Mouse (Mus musculus) lung, postnatal 36 days (tissue): Measurements from ENCODE around the gene Pop5.
A peak's percentile ranks its signal among the peaks of the same experiment; 100 is the strongest.

Experiments
- DNase-seq: peaks from one replicate; pipeline ENCODE4 v3.0.0; 2022; ENCODE audit warnings: mixed read lengths

Pop5 gene

GRCm38 (mm10) chr5:115215273-115216185, 20.1 kb upstream of the Pop5 start:
- DNase-seq = no peak

- DNase-seq = no peak
These were observed 17.6 kb upstream of the Pop5 start for GRCm38 (mm10) chr5:115217998-115218397.

- no peak for DNase-seq
These were observed 14.6 kb upstream of the Pop5 start for GRCm38 (mm10) chr5:115220931-115221640.

GRCm38 (mm10) chr5:115222485-115222884, 13.2 kb upstream of the Pop5 start:
- DNase-seq = no peak

DNA sequence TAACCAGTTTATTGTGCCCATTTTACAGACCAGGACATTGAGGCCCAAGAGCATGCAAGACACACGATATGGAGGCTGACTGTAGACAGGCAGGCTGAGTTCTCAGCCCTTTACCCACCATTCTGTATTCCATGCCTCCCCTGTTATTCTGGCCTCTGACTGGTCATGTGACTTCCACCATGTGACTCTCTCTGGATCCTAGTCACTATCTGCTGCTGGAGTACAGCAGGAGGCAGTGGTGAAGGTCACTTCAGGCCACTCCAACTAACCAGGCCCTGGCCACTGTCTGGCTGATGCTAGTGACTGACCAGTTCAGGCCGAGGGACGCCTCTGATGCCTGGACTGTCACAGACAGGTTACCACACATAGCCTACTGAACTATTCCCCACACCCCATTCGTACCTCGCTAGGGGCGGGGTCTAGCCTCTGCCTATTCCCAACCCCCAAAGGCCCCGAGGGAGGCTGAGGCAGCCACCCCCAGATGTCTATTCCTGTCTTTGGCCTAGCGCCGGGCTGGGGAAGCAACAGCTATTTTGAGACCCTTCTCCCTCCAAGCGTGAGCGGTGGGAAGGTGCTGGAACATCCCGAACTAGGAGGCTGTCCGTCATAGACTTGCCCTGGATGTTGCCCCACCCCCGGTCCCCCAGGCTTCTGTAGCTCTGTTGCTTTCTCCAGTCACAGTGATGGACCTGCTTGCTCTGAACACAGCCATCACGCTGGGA, 4.6 kb upstream of the Pop5 start:
- DNase-seq = no peak

DNA sequence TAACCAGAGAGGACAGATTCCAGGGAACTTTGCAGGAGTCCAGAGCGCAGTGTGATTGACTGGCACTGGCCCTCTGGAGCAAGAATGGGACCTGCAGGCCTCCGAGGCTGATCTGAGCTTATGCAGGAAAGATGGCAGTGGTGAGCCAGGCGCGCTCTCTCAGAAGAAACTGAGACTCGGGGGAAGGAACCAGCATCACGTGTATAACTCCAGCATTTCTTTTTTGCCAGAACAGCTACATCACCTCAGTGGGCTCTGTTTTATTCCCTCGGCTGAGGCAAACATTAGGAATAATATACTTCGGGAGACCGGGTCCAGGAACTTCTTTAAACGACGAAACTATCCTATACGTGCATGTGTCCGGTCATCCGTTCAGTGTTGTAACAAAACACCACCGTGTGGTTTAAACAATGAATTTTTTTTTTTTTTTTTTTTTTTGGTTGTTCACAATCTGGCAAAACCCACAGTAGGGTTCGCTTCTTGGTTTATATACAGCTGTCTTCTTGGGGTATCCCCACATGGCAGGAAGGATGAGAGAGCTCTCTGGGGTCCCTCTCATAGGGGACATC, 4.0 kb upstream of the Pop5 start:
- DNase-seq = no peak

DNA sequence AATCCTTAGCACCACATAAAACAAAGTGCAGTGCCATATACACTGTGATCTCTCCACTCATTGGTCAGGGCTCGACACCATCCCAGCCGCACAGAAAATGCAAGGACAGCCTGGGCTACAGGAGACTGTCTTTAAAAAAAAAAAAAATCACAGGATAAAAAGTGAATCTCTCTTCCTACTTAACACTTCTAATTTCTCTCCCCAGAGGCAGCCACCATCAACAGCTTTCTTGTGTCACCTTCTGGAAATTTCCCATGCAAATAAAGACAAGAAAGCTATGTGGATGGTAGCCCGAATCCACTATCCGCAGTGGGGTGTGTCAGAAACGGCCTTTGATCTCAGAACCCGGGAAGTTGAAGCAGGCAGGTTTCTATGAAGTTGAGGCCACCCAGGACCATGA, 3.1 kb upstream of the Pop5 start:
- no peak for DNase-seq

DNA sequence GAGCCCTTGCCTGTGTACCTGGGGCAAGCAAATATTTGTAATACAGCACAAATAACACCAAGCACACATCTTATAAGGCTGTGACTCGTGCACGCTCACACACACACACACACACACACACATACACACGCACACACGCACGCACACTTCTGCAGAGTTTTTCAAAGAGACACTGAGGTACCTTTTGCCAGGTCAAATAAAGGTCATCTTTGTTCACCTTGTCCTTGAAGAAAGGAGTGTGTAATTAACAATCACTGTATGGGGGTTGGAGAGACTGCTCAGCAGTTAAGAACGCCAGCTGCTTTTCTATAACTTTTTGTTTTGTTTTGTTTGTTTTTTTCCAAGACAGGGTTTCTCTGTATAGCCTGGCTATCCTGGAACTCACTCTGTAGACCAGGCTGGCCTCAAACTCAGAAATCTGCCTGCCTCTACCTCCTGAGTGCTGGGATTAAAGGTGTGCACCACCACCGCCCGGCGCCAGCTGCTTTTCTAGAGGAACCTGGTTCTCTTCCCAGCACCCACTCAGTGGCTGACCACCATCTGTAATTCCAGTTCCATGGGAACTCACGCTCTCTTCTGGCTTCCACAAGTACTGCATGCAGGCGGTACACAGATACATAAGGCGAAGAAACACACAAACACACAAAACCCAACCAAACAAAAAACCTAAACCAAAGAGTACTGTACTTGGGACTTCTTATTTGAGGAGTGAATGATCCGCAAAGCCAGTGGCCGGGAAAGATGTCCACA, 2.4 kb upstream of the Pop5 start:
- no peak for DNase-seq

DNA sequence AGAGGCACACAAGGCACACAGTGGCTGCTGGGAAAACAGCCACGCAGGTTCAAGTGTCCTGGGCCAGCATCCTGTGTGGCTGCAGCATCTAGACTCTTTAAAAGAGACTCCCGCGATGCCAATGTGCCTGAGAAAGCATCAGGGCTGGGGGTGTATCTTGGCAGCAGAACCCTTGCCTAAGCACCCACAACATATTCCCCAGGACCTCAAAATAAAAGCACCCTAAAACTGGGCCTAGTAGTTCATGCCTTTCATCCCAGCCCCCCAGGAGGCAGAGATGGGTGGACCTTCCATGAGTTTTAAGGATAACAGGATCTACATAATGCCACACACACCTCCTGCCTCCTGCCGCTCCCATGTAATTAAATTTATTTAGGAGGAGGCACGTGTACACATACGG, 1.1 kb upstream of the Pop5 start:
- no peak for DNase-seq

DNA sequence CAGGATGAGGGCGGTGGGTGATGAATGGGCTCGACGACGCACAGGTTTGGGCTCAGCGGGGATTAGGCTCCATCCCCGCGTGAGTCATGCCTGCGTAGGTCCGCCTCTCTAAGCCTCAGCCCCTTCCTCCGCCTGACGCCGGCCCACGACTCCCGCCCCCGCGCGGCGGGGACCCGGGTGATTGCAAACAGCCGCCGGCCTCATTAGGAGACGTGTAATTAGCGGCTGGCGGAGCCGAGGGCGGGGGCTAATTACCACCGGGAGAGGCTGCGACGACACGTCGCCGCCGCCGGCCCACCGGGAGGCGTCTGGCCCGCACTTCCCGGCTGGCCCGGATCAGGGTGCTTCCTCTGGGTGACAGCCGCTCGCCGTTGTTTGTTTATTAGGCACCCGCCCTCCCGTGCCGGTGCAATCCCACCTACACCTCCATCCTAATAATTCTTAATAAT, 289 bp upstream of the Pop5 start:
- DNase-seq = peak; percentile 64

DNA sequence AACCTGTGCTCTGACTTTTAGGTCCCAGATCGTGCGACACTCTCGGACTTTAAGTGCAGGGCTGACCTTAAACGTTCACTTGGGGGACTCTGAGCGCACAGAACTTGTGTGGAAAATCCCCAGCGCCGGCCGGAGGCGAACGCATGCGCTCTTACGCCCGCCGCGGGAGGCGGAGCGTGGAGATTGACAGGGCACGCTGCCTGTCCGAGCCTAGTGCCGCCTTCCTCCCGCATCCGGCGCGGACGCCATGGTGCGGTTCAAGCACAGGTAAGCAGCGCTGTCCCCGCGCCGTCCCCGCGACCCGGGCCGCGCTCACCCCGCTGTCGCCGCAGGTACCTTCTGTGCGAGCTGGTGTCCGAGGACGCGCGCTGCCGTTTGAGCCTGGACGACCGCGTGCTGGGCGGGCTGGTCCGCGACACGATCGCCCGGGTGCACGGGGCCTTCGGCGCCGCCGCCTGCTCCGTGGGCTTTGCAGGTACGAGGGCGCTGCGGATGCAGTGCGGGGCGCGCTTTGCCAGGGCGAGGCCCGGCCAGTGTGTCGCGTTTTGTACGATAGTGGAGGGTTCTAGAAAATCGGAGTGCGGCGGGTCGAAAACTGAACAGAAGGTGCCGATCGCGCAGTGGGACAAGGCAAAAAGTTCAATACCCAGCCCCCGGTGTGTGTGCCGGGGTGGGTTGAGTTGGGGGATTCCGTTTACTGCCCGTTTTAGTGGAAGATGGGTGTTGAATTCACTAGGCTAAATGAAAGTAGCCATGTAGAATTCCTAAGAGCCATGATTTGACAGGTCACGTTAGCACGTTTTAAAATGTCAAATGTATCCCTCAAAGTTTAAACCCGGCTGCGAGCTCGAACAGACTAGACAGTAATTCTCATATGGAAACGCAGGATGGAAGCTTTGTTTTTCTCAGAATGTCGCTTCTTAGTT, 2.4 kb downstream of the Pop5 start:
- DNase-seq = peak; percentile 96

DNA sequence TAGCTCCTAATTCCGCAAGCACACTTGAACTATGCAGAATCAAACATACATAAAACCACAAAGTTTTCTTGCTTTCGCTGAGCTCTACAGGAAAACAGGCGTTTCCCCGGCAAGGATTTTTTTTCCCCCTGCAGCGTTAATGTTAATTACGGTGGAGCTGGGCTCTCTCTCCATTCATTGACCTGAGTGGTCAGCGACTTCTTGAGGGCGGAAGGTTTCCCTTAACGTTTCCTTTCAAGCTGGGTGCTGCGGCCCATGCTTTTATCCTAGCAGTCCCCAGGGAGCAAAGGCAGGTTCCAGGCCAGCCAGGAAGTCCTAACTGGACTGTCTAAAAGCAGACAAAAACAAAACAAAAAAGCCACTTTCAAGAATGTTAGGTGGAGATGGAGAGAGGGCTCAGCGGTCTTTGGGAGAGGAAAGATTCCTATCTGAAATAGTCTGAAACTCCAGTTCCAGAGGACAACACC, 3.1 kb downstream of the Pop5 start:
- DNase-seq = peak; percentile 10

DNA sequence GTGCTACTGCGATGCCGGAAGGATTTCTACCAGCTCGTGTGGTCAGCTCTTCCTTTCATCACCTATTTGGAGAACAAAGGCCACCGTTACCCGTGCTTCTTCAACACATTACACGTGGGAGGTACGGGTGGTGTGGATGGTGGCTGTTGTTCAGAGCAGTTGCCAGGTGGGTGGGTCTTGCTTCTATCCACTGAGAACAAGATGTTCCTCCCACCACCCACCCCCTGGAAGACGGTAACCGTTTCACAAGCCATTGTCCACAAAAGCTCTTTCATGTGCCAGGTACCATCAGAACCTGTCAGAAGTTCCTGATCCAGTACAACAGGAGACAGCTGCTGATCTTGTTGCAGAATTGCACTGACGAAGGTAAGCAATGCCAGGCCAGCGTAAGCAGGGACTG, 4.6 kb downstream of the Pop5 start:
- DNase-seq = no peak

- no peak for DNase-seq
These were observed 19.8 kb downstream of the Pop5 start for GRCm38 (mm10) chr5:115255472-115255871.

- no peak for DNase-seq
These were observed 21.4 kb downstream of the Pop5 start for GRCm38 (mm10) chr5:115256909-115257546.

DNA sequence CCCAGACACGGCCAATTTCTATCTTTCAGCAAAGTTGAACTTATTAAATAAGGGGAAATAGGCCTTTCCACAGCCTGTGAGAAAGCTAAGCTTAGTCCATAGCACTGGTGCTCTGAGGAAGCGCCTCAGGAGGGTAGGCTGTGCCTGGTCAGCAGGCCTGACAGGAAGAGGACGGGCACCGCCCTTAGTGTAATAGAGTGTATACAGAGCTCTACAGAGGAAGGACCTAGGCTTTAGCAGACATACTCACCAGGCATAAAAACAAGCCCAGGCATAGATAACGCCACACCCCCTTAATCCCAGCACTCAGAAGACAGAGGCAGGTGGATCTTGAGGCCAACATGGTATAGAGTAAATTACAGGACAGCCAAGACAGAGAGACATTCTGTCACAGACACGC, 24.7 kb downstream of the Pop5 start:
- DNase-seq = peak; percentile 35

- no peak for DNase-seq
These were observed 25.5 kb downstream of the Pop5 start for GRCm38 (mm10) chr5:115261141-115261540.

GRCm38 (mm10) chr5:115261880-115262279, 26.2 kb downstream of the Pop5 start:
- no peak for DNase-seq

GRCm38 (mm10) chr5:115262502-115263291, 27.1 kb downstream of the Pop5 start:
- no peak for DNase-seq

DNA sequence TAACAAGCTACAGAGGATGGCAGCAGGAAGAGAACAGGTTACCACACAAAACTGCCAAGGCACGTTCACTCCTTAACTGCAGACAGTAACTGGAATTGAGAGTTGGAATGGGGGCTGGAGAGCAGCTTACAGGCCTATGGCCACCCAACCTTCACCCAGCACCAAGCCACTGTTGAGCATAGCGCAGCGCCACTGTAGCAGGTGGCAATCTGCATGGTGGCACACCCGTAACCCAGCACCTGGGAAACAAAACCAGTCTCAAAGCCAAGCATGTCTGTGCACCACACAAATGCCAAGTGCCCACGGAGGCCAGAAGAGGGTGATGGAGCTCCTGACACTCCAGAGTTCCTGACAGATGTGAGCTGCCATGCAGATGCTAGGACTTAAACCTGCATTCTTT, 30.7 kb downstream of the Pop5 start:
- no peak for DNase-seq
